Mouse (Mus musculus) central nervous system, embryonic 18 days (tissue): ENCODE results near the gene Slc39a8. TPM values are rescaled to one million over a fixed set of nuclear protein-coding genes. Genes with fewer than 3 reads are reported as not detected.

Experiments
- polyA plus RNA-seq: library from polyadenylated mRNA; depleted of rRNA; stranded (reverse); fragments of >200 nt; gene quantifications from 2 replicates; pipeline ENCODE4 v1.2.3, GENCODE M21; 2012; rRNA removed

Slc39a8 gene
- 7.6 and 12.9 TPM in 2 replicates for polyA plus RNA-seq

DNA sequence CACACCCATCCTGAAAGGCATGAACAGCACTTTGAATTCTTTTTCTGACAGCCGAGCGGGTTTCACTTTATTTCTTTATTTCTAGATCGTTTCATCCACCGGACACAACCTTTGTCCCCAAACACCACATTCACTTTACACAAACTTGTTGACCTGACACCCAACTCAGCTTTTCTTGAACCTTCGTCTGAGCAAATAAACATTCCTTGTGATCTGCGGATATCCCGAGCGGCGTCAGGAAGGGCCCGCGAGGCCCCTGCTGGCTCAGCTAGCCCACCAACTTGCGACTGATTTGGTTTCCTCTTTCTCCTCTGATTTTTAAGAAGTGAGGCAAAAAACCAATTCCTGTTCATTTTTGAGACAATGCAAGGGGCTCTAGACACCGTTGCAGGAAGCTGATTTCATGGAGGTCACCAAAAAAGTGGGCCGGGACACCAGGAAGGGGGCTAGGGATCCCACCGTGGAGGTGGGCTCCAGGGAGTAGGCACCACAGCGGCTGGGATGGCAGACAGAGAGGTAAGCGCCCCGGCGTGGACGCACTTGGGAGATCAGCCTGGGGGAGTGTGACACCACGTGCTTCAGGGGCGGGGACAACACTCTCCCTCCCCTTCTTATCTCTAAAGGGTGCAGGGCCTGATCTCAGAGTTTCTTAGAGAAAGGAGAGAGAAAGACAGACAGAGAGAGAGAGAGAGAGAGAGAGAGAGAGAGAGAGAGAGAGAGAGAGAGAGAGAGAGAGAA lies at the start of gene Slc39a8:
Gene Slc39a8, plus strand, starts transcription at position 264 of the 738 bp plus-strand sequence.

Other genes with a start within 250 kb of the Slc39a8 start
- gene Nfkb1, start 133.7 kb upstream of the Slc39a8 start, polyA plus RNA-seq, result 23.4 and 23.8 TPM in 2 replicates